Mouse (Mus musculus) testis, postnatal 14 days (tissue): ENCODE data around the gene Clk2.

Source experiments
- DNase-seq: peaks from one replicate; pipeline ENCODE4 v3.0.0; 2021; ENCODE audit warnings: low spot score

Clk2 gene

GRCm38 (mm10) chr3:89224796-89225195 lies 60.2 kb downstream of the Clk2 start:
- no peak for DNase-seq

DNA sequence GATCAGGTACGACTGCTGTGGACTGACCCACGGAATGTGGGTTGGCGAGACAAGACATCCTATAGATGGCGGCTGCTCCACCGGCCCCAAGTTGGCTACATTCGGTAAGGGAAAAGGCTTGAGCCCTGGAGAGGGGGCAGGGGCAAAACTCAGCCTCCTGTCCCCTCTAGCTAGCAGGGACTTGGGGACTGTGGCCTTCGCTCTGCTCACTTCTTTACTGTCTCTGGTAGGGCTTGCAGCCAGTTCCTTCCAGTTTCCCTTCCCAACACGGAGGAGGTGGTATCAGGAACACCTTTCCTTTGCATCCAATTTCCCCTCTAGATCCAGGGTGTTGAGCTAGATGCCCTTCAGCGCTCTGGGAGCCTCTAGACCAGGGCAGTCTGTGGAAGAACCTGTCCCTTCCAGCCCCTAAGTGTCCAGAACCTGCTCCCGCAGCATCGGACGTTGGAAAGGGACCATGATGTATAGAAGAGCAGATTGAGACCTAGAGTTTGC lies 60.8 kb downstream of the Clk2 start:
- DNase-seq, result no peak

GRCm38 (mm10) chr3:89225918-89226317 lies 61.3 kb downstream of the Clk2 start:
- DNase-seq, result no peak

GRCm38 (mm10) chr3:89226361-89226760 lies 61.8 kb downstream of the Clk2 start:
- no peak for DNase-seq
